Mouse (Mus musculus): ENCODE measurements around the gene Uqcrc1. TPM values are rescaled to one million over a fixed set of nuclear protein-coding genes. Genes with fewer than 3 reads are reported as not detected.

Gene Uqcrc1
- total RNA-seq, 1 experiment: 354 TPM

DNA sequence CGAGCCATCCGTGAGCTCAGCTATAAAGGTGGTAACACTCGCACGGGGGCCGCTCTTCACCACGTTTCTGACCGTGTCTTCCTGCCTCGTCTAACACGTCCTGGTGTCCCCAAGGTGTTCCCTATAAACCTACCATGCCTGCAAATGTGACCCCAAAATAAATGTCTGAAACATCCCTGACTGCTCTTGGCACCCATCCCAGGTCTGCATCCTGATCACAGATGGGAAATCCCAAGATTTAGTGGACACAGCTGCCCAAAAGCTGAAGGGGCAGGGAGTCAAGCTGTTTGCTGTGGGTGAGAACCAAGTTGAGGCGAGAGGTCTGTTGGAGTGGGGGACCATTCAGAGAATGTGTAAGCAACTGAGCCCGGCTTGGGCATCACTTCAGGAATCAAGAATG lies 18.8 kb downstream of the Uqcrc1 start:
- Histone ChIP-seq H3K4me3 (ENCODE audit: insufficient read depth in 1 of 2, low read depth in 1 of 2, low read length in 2 of 2, poor library complexity in 1 of 2, severe bottlenecking in 1 of 2) (no peak overlapping the region), H3K36me3 (ENCODE audit: control insufficient read depth, insufficient read depth, low read length, poor library complexity, severe bottlenecking) (peaks cover 2% of the 10 kb centered on the region), H3K27ac (ENCODE audit: insufficient read depth, low read depth, low read length, poor library complexity, severe bottlenecking) (no peak overlapping the region), H3K9me3 (ENCODE audit: control insufficient read depth, insufficient read depth, low read depth, low read length) (no peaks in the 10 kb centered on the region), H3K9ac (ENCODE audit: insufficient read depth, low read depth, low read length, poor library complexity, severe bottlenecking) (no peak overlapping the region), H3K4me1 (ENCODE audit: control insufficient read depth in 2 of 2, insufficient read depth in 2 of 2, low read length in 2 of 2, poor library complexity in 1 of 2) (peaks cover 0 to 9% of the 10 kb centered on the region in 2 experiments; a peak in 1 of 4 replicates)
- TF ChIP-seq ZNF384 (IDR thresholded peaks at IDR 0.05; ENCODE audit: low read depth, low read length) (no peak), CHD2 (IDR thresholded peaks at IDR 0.05; ENCODE audit: low read depth, low read length) (no peak), MAFK (IDR thresholded peaks at IDR 0.05; ENCODE audit: insufficient read depth, low read depth, low read length) (no peak), ZC3H11A (IDR thresholded peaks at IDR 0.05; ENCODE audit: borderline replicate concordance, low read depth, low read length) (no peak)
- no peak for DNase-seq (ENCODE audit: low read depth, low spot score)
- in situ Hi-C loops (cut with MboI; ENCODE audit: low sequenced_read_pairs in 2 of 2, unreplicated experiment in 2 of 2): no loop called here

DNA sequence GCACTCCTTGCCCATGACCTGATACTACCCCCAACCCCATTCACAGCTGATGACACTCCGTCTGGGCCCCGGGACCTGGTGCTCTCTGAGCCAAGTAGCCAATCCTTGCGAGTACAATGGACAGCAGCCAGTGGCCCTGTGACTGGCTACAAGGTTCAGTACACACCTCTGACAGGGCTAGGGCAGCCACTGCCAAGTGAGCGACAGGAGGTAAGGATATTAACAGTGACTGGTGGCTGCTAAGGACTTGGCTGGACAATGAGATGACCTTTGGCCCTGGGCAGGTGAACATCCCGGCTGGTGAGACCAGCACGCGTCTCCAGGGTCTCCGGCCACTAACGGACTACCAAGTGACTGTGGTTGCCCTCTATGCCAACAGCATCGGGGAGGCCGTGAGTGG lies 19.4 kb downstream of the Uqcrc1 start:
- no peaks in the 10 kb centered on the region for H3K9me3 ChIP-seq (ENCODE audit: control insufficient read depth, insufficient read depth, low read depth, low read length)
- no peak overlapping the region for H3K9ac ChIP-seq (ENCODE audit: insufficient read depth, low read depth, low read length, poor library complexity, severe bottlenecking)
- H3K27ac ChIP-seq (ENCODE audit: insufficient read depth, low read depth, low read length, poor library complexity, severe bottlenecking): no peak overlapping the region
- no peaks in the 10 kb centered on the region for H3K36me3 ChIP-seq (ENCODE audit: control insufficient read depth, insufficient read depth, low read length, poor library complexity, severe bottlenecking)
- peaks cover 0 to 9% of the 10 kb centered on the region in 2 experiments; a peak in 1 of 4 replicates for H3K4me1 ChIP-seq (ENCODE audit: control insufficient read depth in 2 of 2, insufficient read depth in 2 of 2, low read length in 2 of 2, poor library complexity in 1 of 2)
- TF ChIP-seq CHD2 (IDR thresholded peaks at IDR 0.05; ENCODE audit: low read depth, low read length) (no peak), ZC3H11A (IDR thresholded peaks at IDR 0.05; ENCODE audit: borderline replicate concordance, low read depth, low read length) (no peak), MAFK (IDR thresholded peaks at IDR 0.05; ENCODE audit: insufficient read depth, low read depth, low read length) (no peak), HCFC1 (IDR thresholded peaks at IDR 0.05; ENCODE audit: borderline replicate concordance, insufficient read depth, low read length) (no peak), ZNF384 (IDR thresholded peaks at IDR 0.05; ENCODE audit: low read depth, low read length) (no peak)
- H3K4me3 ChIP-seq (ENCODE audit: insufficient read depth in 1 of 2, low read depth in 1 of 2, low read length in 2 of 2, poor library complexity in 1 of 2, severe bottlenecking in 1 of 2): no peak overlapping the region
- no peak for DNase-seq (ENCODE audit: low read depth, low spot score)
- in situ Hi-C loops (cut with MboI; ENCODE audit: low sequenced_read_pairs in 2 of 2, unreplicated experiment in 2 of 2): no loop called here

- DNase-seq (ENCODE audit: low read depth, low spot score): no peak
- no peak for TF ChIP-seq HCFC1 (IDR thresholded peaks at IDR 0.05; ENCODE audit: borderline replicate concordance, insufficient read depth, low read length)
- no peak for TF ChIP-seq ZC3H11A (IDR thresholded peaks at IDR 0.05; ENCODE audit: borderline replicate concordance, low read depth, low read length)
- TF ChIP-seq MAFK (IDR thresholded peaks at IDR 0.05; ENCODE audit: insufficient read depth, low read depth, low read length): no peak
- TF ChIP-seq CHD2 (IDR thresholded peaks at IDR 0.05; ENCODE audit: low read depth, low read length): no peak
- TF ChIP-seq ZNF384 (IDR thresholded peaks at IDR 0.05; ENCODE audit: low read depth, low read length): no peak
- in situ Hi-C loops (cut with MboI; ENCODE audit: low sequenced_read_pairs in 2 of 2, unreplicated experiment in 2 of 2): no loop called here
Measured at GRCm38 (mm10) chr9:108963577-108963976, 27.1 kb downstream of the Uqcrc1 start.

DNA sequence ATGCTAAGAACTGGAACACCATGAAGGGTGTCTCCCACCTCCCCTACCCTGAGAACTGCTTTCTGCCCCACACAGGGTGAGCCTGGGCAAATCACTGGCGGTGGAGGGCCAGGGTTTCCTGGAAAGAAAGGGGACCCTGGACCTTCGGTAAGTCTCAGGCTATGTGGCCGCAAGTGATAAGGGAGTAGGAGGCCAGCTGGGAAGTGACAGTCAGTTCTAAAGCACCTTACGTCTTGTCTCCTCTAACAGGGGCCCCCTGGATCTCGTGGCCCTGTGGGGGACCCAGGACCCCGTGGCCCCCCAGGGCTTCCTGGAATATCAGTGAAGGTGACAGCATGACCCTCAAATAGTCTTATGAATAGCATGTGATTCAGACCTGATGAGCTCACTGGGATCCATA lies 27.9 kb downstream of the Uqcrc1 start:
- TF ChIP-seq MAFK (IDR thresholded peaks at IDR 0.05; ENCODE audit: insufficient read depth, low read depth, low read length) (no peak), ZNF384 (IDR thresholded peaks at IDR 0.05; ENCODE audit: low read depth, low read length) (no peak), ZC3H11A (IDR thresholded peaks at IDR 0.05; ENCODE audit: borderline replicate concordance, low read depth, low read length) (no peak)
- Histone ChIP-seq H3K9ac (ENCODE audit: insufficient read depth, low read depth, low read length, poor library complexity, severe bottlenecking) (no peak overlapping the region), H3K4me3 (ENCODE audit: insufficient read depth in 1 of 2, low read depth in 1 of 2, low read length in 2 of 2, poor library complexity in 1 of 2, severe bottlenecking in 1 of 2) (no peak overlapping the region), H3K4me1 (ENCODE audit: control insufficient read depth in 2 of 2, insufficient read depth in 2 of 2, low read length in 2 of 2, poor library complexity in 1 of 2) (no peaks in the 10 kb centered on the region), H3K27ac (ENCODE audit: insufficient read depth, low read depth, low read length, poor library complexity, severe bottlenecking) (no peak overlapping the region), H3K36me3 (ENCODE audit: control insufficient read depth, insufficient read depth, low read length, poor library complexity, severe bottlenecking) (no peaks in the 10 kb centered on the region), H3K9me3 (ENCODE audit: control insufficient read depth, insufficient read depth, low read depth, low read length) (no peaks in the 10 kb centered on the region)
- in situ Hi-C loops (cut with MboI; ENCODE audit: low sequenced_read_pairs in 2 of 2, unreplicated experiment in 2 of 2): no loop called here
- DNase-seq (ENCODE audit: low read depth, low spot score): no peak

More at GRCm38 (mm10) chr9:108963577-108963976, 27.1 kb downstream of the Uqcrc1 start:
- Histone ChIP-seq H3K9ac (ENCODE audit: insufficient read depth, low read depth, low read length, poor library complexity, severe bottlenecking) (no peak overlapping the region), H3K4me1 (ENCODE audit: control insufficient read depth in 2 of 2, insufficient read depth in 2 of 2, low read length in 2 of 2, poor library complexity in 1 of 2) (no peaks in the 10 kb centered on the region), H3K4me3 (ENCODE audit: insufficient read depth in 1 of 2, low read depth in 1 of 2, low read length in 2 of 2, poor library complexity in 1 of 2, severe bottlenecking in 1 of 2) (no peak overlapping the region), H3K27ac (ENCODE audit: insufficient read depth, low read depth, low read length, poor library complexity, severe bottlenecking) (no peak overlapping the region), H3K36me3 (ENCODE audit: control insufficient read depth, insufficient read depth, low read length, poor library complexity, severe bottlenecking) (no peaks in the 10 kb centered on the region), H3K9me3 (ENCODE audit: control insufficient read depth, insufficient read depth, low read depth, low read length) (no peaks in the 10 kb centered on the region)

DNA sequence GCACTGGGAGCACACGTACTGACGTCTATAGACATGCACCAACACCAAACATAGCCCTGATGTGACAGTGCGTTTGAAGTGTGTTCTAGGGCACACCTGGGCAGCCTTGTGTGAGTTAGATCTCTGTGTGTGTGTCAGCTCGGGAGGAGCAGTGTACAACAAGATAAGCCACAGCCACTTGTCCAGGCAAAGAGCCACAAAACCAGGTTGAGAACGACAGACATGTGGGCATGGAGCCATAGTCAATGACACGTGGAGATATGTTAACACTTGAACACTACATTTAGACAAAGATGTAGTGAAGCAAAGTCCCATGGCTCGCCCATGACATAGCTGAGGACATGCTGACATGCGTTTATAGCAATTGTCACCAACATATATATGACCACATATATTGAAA lies 34.2 kb downstream of the Uqcrc1 start:
- H3K4me3 ChIP-seq (ENCODE audit: insufficient read depth in 1 of 2, low read depth in 1 of 2, low read length in 2 of 2, poor library complexity in 1 of 2, severe bottlenecking in 1 of 2): no peak overlapping the region
- no peak for TF ChIP-seq CHD2 (IDR thresholded peaks at IDR 0.05; ENCODE audit: low read depth, low read length)
- no peak for TF ChIP-seq ZNF384 (IDR thresholded peaks at IDR 0.05; ENCODE audit: low read depth, low read length)
- no peak for TF ChIP-seq HCFC1 (IDR thresholded peaks at IDR 0.05; ENCODE audit: borderline replicate concordance, insufficient read depth, low read length)
- TF ChIP-seq MAFK (IDR thresholded peaks at IDR 0.05; ENCODE audit: insufficient read depth, low read depth, low read length): no peak
- TF ChIP-seq ZC3H11A (IDR thresholded peaks at IDR 0.05; ENCODE audit: borderline replicate concordance, low read depth, low read length): no peak
- in situ Hi-C loops (cut with MboI; ENCODE audit: low sequenced_read_pairs in 2 of 2, unreplicated experiment in 2 of 2): no loop called here
- H3K4me1 ChIP-seq (ENCODE audit: control insufficient read depth in 2 of 2, insufficient read depth in 2 of 2, low read length in 2 of 2, poor library complexity in 1 of 2): no peaks in the 10 kb centered on the region
- no peak for DNase-seq (ENCODE audit: low read depth, low spot score)
- H3K9me3 ChIP-seq (ENCODE audit: control insufficient read depth, insufficient read depth, low read depth, low read length): no peaks in the 10 kb centered on the region
- H3K9ac ChIP-seq (ENCODE audit: insufficient read depth, low read depth, low read length, poor library complexity, severe bottlenecking): no peak overlapping the region
- no peak overlapping the region for H3K27ac ChIP-seq (ENCODE audit: insufficient read depth, low read depth, low read length, poor library complexity, severe bottlenecking)
- no peaks in the 10 kb centered on the region for H3K36me3 ChIP-seq (ENCODE audit: control insufficient read depth, insufficient read depth, low read length, poor library complexity, severe bottlenecking)

Data from ES-E14 (cell line).